Mouse (Mus musculus): ENCODE results near the gene Gm27021.

DNA sequence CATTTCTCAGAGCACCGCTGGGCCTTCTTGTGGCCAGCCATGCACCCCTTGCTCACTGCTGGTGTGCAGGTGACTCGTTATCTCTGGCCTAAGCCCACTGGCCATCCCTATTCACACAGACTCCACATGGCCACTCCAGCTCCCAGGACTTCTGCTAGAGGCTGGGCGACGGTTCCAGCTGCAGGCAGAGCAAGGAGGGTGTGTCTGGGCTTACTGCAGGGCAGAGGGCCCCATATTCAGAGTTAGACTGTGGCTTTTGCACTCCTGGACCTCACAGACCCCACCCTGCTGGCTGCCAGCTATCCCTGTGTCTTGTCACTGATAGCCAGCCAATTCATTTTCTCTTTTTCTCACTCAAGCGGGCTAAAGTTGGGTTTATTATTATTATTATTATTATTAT, 16.2 kb upstream of the Gm27021 start:
- TF ChIP-seq CTCF (IDR thresholded peaks at IDR 0.05; ENCODE audit: borderline replicate concordance, insufficient read depth, low read length), result no peak
- TF ChIP-seq POLR2A (IDR thresholded peaks at IDR 0.05; ENCODE audit: low read depth, low read length), result no peak
